Mouse (Mus musculus): Measurements from ENCODE around the gene Tchp.

Gene Tchp

GRCm38 (mm10) chr5:114707265-114708068 is at the start of gene Tchp:
TSS of gene Tchp (plus strand) at chr5:114707760.
- peak; percentile 98 for DNase-seq (ENCODE audit: low read depth)

DNA sequence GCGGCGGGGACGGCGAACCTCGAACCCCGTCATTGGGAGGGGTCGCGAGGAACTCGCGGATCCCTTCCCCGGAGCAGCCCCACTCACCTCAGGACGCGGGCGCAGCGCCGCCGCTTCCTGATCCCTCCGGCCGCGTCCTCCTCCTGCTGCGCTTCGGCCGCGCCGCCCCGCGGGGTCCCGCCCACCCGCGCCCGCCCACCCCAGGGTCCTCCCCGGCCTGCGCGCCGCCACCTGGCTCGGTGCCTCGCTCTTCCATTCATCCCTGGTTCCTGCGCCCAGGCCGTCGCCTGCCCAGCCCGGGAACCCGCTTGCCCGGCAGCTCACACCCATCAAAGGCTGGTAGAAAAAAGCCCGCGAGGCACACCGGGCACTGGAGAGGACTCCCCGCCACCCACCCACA is 49.3 kb upstream of the Tchp start, which contains the start of gene Trpv4:
Gene Trpv4 (minus strand): TSS at position 167 of the 400 bp plus-strand sequence.
- DNase-seq (ENCODE audit: low read depth): no peak

DNA sequence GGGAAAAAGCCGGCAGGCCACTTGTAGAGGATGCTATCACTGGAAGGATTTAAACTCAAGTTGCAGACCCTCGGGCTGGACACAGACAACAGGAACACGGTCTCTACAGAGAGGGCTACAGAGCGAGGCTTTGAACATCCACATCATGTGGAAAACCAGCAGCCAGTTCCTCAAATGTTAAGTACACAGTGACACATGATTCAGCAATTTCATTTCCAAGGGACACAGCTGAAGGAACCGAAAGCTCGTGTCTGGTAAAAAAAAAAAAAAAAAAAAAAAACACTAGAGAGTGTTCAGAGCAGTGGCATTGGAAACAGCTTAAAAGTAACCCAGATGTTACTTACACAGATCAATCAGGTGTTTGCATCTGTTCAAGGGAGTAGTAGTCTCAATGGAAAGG is 46.5 kb upstream of the Tchp start:
- no peak for DNase-seq (ENCODE audit: low read depth)

- no peak for DNase-seq (ENCODE audit: low read depth)
Observed at GRCm38 (mm10) chr5:114664139-114664538, 43.4 kb upstream of the Tchp start.

- DNase-seq (ENCODE audit: low read depth): no peak
Observed at GRCm38 (mm10) chr5:114664750-114665149, 42.8 kb upstream of the Tchp start.

DNA sequence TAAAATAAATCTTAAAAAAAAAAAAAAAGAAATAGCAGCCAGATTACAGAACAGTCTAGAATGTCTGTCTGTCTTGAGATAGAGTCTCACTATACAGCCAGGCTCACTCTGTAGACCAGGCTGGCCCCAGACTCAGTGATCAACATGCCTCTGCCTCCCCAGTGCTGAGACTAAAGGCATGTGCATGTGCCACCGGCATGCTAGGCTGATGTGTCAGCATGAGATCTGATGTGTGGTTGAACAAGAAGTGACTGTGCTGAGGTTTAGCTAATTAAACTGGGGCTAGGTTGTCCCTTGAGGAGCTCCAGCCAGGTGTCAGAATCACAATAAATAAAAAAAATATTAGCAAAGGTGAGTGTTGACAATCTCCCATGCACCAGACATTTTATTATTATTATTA is 40.9 kb upstream of the Tchp start:
- DNase-seq (ENCODE audit: low read depth): no peak

DNA sequence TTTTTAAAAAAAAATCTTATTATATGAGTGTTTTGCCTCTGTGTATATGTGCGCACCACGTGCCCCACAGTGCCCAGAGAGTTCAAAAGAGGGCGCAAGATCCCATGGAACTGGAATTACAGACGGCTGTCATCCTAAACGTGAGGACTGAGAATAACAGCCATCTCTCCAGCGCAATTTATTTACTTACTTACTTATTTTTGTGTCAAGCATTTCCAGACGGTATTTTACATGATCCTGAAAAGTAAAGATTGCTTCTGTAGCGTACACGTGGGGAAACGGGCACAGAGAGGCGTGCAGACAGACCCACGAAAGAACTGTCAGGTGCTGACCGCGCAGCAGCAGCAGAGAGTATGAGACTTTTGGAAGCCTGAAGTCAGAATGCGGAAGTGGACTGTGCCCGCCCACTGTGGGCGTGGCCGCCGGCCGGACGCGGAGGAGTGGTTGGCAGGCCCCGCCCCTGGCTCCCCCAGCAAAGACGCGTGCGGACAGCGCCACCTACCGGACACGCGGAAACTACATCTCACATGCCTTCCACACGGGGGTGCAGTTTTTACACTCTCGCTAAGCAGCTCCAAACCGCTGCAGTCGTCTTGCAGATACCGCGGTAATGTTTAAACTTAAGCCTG is 40.2 kb upstream of the Tchp start:
- peak; percentile 95 for DNase-seq (ENCODE audit: low read depth)

- no peak for DNase-seq (ENCODE audit: low read depth)
Observed at GRCm38 (mm10) chr5:114669014-114669413, 38.5 kb upstream of the Tchp start.

GRCm38 (mm10) chr5:114673114-114673513 is 34.4 kb upstream of the Tchp start:
- no peak for DNase-seq (ENCODE audit: low read depth)

GRCm38 (mm10) chr5:114674594-114674993 is 33.0 kb upstream of the Tchp start:
- DNase-seq (ENCODE audit: low read depth): no peak

DNA sequence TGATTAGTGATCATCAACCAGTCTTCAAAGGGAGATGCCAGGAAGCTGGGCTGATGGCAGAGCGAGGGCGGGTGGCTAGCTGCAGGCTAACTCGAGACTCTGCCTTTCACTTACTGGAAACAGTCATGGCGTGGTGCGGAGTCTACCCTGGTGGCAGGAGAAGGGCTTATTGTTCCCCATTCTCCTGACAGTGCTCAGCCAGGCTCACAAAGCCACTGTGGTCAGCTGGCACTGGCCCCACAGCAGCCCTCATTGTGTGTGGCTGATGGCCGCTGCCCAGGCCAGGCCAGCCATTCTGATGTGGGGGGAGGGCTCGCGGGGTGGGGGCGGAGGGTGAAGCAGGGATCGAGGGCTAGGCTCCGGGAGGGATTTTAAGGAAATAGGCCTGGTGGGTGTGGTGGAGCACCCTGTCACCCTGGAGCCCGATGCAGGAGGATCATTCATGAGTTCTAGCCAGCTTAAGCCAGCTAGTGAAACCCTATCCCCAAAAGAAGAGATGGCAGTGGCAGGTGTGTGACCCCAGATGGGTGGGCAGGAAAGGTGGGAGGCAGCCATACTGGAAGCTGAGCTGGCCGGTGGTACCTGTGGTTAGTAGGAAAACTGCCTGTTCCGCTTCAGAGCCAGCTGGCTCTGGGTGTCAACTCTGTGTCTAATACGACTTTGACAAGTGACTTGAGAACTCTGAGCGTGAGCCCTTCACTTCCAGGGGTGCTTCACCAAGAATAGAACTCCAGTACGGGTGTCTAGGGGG is 27.5 kb upstream of the Tchp start:
- no peak for DNase-seq (ENCODE audit: low read depth)

DNA sequence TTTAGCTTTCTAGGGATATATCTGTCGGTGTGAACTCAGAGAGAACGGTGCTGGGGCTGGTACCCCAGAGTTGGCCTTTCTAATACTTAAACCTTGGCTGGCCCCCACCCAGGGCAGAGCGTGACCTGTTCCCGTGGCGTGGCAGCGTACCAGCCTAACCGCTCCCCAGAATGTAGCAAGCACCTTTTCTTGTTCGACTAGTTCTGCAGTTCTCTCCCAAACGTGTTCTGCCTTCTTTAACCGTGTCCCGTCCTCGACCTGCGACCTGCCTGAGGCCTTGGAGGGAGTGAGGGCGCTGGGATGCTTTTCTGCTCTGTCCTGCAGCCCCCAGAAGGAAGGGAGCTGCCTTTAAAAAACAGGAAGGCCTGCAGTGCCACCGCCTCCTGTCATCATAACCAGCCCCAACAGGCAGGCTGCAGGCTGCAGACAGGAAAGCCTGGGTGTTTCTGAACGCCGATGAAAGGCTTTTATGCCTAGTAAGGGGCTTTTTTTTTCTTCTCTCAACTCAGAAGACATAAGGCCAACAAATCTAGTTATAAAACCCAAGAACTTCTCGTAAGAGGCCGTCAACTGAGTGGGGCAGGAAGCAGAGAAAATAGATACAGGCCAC is 26.8 kb upstream of the Tchp start:
- DNase-seq (ENCODE audit: low read depth): no peak

- no peak for DNase-seq (ENCODE audit: low read depth)
Observed at GRCm38 (mm10) chr5:114681717-114682116, 25.8 kb upstream of the Tchp start.

DNA sequence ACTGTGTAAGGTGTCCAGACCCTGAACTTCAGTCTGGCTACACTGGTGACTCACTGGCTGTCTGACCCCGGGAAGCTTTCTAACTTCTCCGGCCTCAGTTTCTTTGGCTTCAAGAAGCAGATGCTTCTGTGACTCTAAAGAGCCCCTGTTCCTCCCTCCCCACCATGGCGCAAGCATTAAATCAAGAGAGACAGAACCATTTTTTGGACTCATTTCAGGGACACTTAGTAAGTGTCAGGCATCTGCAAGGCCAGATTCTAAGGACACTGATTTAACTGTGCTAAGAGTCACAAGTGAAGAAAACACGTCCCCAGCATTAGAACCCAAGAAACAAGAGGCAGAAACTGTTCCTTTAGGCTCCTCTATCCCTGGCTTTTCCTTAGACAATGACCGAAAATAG is 21.6 kb upstream of the Tchp start:
- no peak for DNase-seq (ENCODE audit: low read depth)

- no peak for DNase-seq (ENCODE audit: low read depth)
Observed at GRCm38 (mm10) chr5:114686726-114687210, 20.8 kb upstream of the Tchp start.

DNA sequence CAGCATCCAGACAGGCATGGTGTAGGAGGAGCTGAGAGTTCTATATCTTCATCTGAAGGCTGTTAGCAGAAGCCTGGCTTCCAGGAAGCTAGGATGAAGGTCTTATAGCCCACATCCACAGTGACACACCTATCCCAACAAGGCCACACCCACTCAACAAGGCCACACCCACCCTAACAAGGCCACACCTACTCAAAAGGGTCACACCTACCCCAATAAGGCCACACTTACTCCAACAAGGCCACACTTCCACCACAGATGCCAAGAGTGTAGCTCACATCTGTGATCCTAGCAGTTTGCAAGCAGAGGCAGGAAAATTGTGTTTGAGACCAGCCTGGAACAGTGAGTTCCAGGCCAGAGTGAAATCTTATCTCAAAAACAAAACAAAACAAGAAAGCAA is 19.7 kb upstream of the Tchp start:
- no peak for DNase-seq (ENCODE audit: low read depth)

DNA sequence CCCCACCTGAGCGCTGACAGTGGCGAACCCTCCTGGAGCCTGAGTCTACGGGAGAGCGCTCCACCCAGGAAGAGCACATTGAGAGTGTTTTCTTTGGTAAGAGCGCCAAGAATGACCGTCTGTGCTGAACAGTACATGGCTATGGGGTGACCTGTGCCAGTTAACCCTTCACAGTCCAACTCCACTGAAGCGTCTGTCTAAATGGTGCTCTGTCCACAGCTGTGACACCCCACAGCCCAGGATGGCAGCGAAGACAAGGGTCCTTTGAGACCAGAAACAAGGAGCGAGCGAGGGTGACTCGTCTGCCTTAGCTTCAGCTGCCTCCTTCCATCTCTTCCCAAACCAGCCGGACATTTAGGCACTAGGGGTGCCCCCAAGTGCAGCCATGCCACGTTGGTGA is 18.9 kb upstream of the Tchp start:
- no peak for DNase-seq (ENCODE audit: low read depth)

GRCm38 (mm10) chr5:114689700-114690366 is 17.7 kb upstream of the Tchp start:
- no peak for DNase-seq (ENCODE audit: low read depth)

GRCm38 (mm10) chr5:114690633-114691567 is 16.7 kb upstream of the Tchp start, which contains the start of gene Gltp:
TSS of gene Gltp (minus strand) at chr5:114690984.
- peak; percentile 87 for DNase-seq (ENCODE audit: low read depth)

GRCm38 (mm10) chr5:114695775-114696174 is 11.8 kb upstream of the Tchp start:
- no peak for DNase-seq (ENCODE audit: low read depth)
